Mouse (Mus musculus): ENCODE measurements at regions not wholly inside any gene's neighbourhood (a gene's known extent, or its start where the extent isn't known, plus 50 kb on each side); places are given as distances from the start of the nearest gene placed in this dataset.

DNA sequence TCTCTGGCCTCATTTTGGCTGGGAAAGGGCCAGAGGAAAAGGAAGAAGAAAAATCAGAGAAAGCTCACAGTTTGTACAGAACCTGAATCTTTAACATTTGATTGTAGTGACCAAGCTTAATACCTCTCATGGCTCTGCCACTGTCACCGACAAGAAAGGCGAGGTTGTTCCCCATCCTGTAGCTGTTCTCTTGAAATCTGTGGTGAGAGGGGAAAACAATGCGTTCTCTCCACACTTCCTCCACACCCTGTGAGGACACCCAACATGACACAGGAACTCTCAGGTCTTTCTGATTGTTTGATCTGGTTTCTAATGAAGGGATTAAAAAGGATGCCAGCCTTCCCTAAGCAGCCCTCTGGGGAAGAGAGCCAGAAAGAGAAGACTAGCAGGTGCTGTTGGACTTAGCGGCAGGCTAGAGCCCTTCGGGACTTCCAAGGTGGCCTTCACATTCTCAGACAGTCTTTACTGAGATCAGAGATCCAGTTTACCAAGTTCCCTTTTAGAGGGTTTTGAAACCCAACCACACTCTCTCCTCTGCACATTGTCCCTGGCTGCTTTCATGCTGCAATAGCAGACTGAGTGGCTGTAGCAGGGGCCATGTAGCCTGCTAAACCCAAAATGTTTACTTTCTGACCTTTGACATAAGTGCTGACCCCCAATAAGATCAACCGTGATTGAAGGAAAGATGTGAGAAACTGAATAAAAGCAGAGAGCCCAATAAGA is 98.5 kb upstream of the Pmfbp1 start:
- Histone ChIP-seq H3K27me3 (ENCODE audit: control insufficient read depth, insufficient read depth, low read depth, low read length) (no peaks in the 10 kb centered on the region), H3K4me1 (ENCODE audit: control insufficient read depth, insufficient read depth, low read length) (peaks cover 2% of the 10 kb centered on the region; the same call in 1 of the 2 replicates), H3K4me2 (ENCODE audit: low read length) (no peak overlapping the region), H3K36me3 (ENCODE audit: control insufficient read depth, insufficient read depth, low read length) (no peaks in the 10 kb centered on the region), H3K9ac (ENCODE audit: low read depth, low read length) (no peak overlapping the region), H3K4me3 (ENCODE audit: low read depth, low read length) (no peak overlapping the region), H3K9me3 (replicated peaks; ENCODE audit: control insufficient read depth, low read length, poor library complexity, severe bottlenecking) (no peaks in the 10 kb centered on the region), H3K27ac (ENCODE audit: low read length) (no peak overlapping the region)
- ATAC-seq, result no peak
- 73% methylated on average over 6 of the region's 6 CpGs for WGBS

- no peak for ATAC-seq
- no peak overlapping the region for H3K4me3 ChIP-seq (ENCODE audit: low read depth, low read length)
- 50% methylated on average over 11 of the region's 11 CpGs for WGBS
- no peak overlapping the region for H3K9ac ChIP-seq (ENCODE audit: low read depth, low read length)
- H3K27me3 ChIP-seq (ENCODE audit: control insufficient read depth, insufficient read depth, low read depth, low read length), result no peaks in the 10 kb centered on the region
- H3K27ac ChIP-seq (ENCODE audit: low read length), result peak overlapping the region; percentile 29
- H3K4me1 ChIP-seq (ENCODE audit: control insufficient read depth, insufficient read depth, low read length), result peaks cover 2% of the 10 kb centered on the region; the same call in 1 of the 2 replicates
- H3K36me3 ChIP-seq (ENCODE audit: control insufficient read depth, insufficient read depth, low read length), result no peaks in the 10 kb centered on the region
- H3K9me3 ChIP-seq (replicated peaks; ENCODE audit: control insufficient read depth, low read length, poor library complexity, severe bottlenecking), result 0 out of 2 replicates have a peak, but pooled peaks cover 3% of the 10 kb centered on the region
- peak overlapping the region; percentile 39 for H3K4me2 ChIP-seq (ENCODE audit: low read length)
Observed at GRCm38 (mm10) chr8:109399616-109400015, 94.2 kb upstream of the Pmfbp1 start.

GRCm38 (mm10) chr8:109400192-109400591 is 93.6 kb upstream of the Pmfbp1 start:
- H3K4me1 ChIP-seq (ENCODE audit: control insufficient read depth, insufficient read depth, low read length), result peaks cover 2% of the 10 kb centered on the region; the same call in 1 of the 2 replicates
- H3K4me2 ChIP-seq (ENCODE audit: low read length), result peak overlapping the region; percentile 39
- no peaks in the 10 kb centered on the region for H3K36me3 ChIP-seq (ENCODE audit: control insufficient read depth, insufficient read depth, low read length)
- 0 out of 2 replicates have a peak, but pooled peaks cover 3% of the 10 kb centered on the region for H3K9me3 ChIP-seq (replicated peaks; ENCODE audit: control insufficient read depth, low read length, poor library complexity, severe bottlenecking)
- no peak for ATAC-seq
- H3K27me3 ChIP-seq (ENCODE audit: control insufficient read depth, insufficient read depth, low read depth, low read length), result no peaks in the 10 kb centered on the region
- 92% methylated on average over 5 of the region's 5 CpGs for WGBS
- H3K4me3 ChIP-seq (ENCODE audit: low read depth, low read length), result no peak overlapping the region
- peak overlapping the region; percentile 29 for H3K27ac ChIP-seq (ENCODE audit: low read length)
- H3K9ac ChIP-seq (ENCODE audit: low read depth, low read length), result no peak overlapping the region

DNA sequence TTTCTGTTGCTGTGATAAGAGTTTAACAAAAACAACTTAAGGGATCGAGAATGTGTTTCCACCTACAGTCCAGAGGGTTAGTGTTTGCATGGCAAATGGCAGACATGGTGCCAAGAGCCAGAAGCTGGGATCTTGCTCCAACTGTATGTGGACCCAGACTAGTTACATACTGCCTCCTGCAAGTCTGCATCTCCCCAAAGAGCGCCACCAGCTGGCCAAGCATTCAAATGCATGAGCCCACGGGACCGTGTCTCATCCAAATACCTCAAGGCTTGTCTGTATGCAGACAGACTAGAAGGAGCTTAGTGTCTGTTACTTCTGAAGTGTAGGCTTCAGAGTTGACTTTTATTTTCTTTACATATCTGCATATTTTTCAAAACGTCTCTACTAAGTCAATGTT is 85.9 kb upstream of the Pmfbp1 start:
- Histone ChIP-seq H3K27ac (ENCODE audit: low read length) (no peak overlapping the region), H3K9me3 (replicated peaks; ENCODE audit: control insufficient read depth, low read length, poor library complexity, severe bottlenecking) (no peaks in the 10 kb centered on the region), H3K9ac (ENCODE audit: low read depth, low read length) (no peak overlapping the region), H3K4me1 (ENCODE audit: control insufficient read depth, insufficient read depth, low read length) (no peaks in the 10 kb centered on the region; the same call in 1 of the 2 replicates), H3K27me3 (ENCODE audit: control insufficient read depth, insufficient read depth, low read depth, low read length) (no peaks in the 10 kb centered on the region), H3K4me3 (ENCODE audit: low read depth, low read length) (no peak overlapping the region), H3K36me3 (ENCODE audit: control insufficient read depth, insufficient read depth, low read length) (no peaks in the 10 kb centered on the region), H3K4me2 (ENCODE audit: low read length) (no peak overlapping the region)
- ATAC-seq, result no peak
- WGBS, result 52% methylated on average over 5 of the region's 5 CpGs

DNA sequence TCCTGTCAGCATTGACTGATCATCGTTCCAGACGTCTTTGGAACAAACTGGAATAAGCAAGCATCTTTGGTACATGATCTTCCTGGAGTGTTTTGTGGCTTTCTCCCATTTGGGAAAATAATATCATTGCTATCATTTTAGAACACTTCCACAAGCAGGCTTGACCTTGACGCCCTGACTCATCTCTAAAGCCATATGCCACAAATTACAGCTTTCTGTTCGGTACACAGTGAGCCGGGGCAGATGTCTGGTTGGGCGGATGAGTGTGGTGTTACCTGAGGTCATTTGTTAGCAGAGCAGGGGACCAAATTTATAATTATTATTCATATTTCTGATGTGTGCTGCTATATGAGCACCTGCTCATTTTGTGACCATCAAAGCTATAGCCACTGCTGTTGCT is 83.3 kb upstream of the Pmfbp1 start:
- no peak overlapping the region for H3K4me3 ChIP-seq (ENCODE audit: low read depth, low read length)
- no peak overlapping the region for H3K4me2 ChIP-seq (ENCODE audit: low read length)
- no peak for ATAC-seq
- H3K27me3 ChIP-seq (ENCODE audit: control insufficient read depth, insufficient read depth, low read depth, low read length), result no peaks in the 10 kb centered on the region
- no peak overlapping the region for H3K9ac ChIP-seq (ENCODE audit: low read depth, low read length)
- H3K36me3 ChIP-seq (ENCODE audit: control insufficient read depth, insufficient read depth, low read length), result no peaks in the 10 kb centered on the region
- no peak overlapping the region for H3K27ac ChIP-seq (ENCODE audit: low read length)
- 77% methylated on average over 6 of the region's 6 CpGs for WGBS
- no peaks in the 10 kb centered on the region for H3K9me3 ChIP-seq (replicated peaks; ENCODE audit: control insufficient read depth, low read length, poor library complexity, severe bottlenecking)
- peaks cover 3% of the 10 kb centered on the region for H3K4me1 ChIP-seq (ENCODE audit: control insufficient read depth, insufficient read depth, low read length)

DNA sequence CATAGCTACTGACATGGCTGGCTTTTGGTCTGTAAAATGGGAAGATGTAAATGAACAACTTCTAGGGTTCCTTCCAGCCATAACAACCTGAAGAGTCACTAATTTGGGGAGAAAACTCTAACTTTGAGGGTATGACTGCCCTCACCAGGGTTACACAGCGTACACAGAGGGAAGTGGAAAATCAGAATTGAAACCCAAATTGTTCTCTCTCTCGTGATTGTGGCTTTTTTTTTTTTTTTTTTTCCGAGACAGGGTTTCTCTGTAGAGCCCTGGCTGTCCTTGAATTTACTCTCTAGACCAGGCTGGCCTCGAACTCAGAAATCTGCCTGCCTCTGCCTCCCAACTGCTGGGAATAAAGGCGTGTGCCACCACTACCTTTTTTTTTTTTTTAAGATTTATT is 80.4 kb upstream of the Pmfbp1 start:
- H3K36me3 ChIP-seq (ENCODE audit: control insufficient read depth, insufficient read depth, low read length), result no peaks in the 10 kb centered on the region
- no peak overlapping the region for H3K9ac ChIP-seq (ENCODE audit: low read depth, low read length)
- no peak overlapping the region for H3K4me2 ChIP-seq (ENCODE audit: low read length)
- 87% methylated on average over 5 of the region's 5 CpGs for WGBS
- H3K4me1 ChIP-seq (ENCODE audit: control insufficient read depth, insufficient read depth, low read length), result peaks cover 27% of the 10 kb centered on the region
- H3K9me3 ChIP-seq (replicated peaks; ENCODE audit: control insufficient read depth, low read length, poor library complexity, severe bottlenecking), result no peaks in the 10 kb centered on the region
- no peak overlapping the region for H3K27ac ChIP-seq (ENCODE audit: low read length)
- ATAC-seq, result no peak
- H3K4me3 ChIP-seq (ENCODE audit: low read depth, low read length), result no peak overlapping the region
- H3K27me3 ChIP-seq (ENCODE audit: control insufficient read depth, insufficient read depth, low read depth, low read length), result no peaks in the 10 kb centered on the region

- Histone ChIP-seq H3K9ac (ENCODE audit: low read depth, low read length) (no peak overlapping the region), H3K27me3 (ENCODE audit: control insufficient read depth, insufficient read depth, low read depth, low read length) (no peaks in the 10 kb centered on the region), H3K36me3 (ENCODE audit: control insufficient read depth, insufficient read depth, low read length) (no peaks in the 10 kb centered on the region), H3K9me3 (replicated peaks; ENCODE audit: control insufficient read depth, low read length, poor library complexity, severe bottlenecking) (peaks cover under 1% of the 10 kb centered on the region; the same call in 1 of the 2 replicates), H3K4me3 (ENCODE audit: low read depth, low read length) (no peak overlapping the region), H3K4me1 (ENCODE audit: control insufficient read depth, insufficient read depth, low read length) (peaks cover 38% of the 10 kb centered on the region), H3K4me2 (ENCODE audit: low read length) (no peak overlapping the region), H3K27ac (ENCODE audit: low read length) (peak overlapping the region; percentile 89)
- 48% methylated on average over 4 of the region's 4 CpGs for WGBS
- ATAC-seq, result no peak
Observed at GRCm38 (mm10) chr8:109415315-109415714, 78.5 kb upstream of the Pmfbp1 start.

DNA sequence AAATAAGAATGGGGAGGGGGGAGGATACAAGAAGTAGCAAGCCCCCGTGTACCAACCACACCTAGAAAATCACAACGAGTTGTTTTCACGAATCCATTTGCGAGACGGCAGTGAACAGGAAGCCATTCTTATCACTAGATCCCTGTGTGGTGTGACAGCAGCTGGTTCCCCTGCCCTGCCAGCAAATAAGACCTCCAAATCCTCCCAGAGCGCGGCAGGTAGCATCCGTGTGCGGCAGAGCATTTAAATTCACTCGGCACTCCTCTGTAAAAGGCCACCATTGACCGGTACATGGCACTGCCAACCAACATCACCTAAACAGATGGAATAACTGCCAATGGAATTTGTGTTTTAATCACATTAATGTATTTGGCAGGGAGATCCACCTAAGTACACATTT is 77.9 kb upstream of the Pmfbp1 start:
- peaks cover 38% of the 10 kb centered on the region for H3K4me1 ChIP-seq (ENCODE audit: control insufficient read depth, insufficient read depth, low read length)
- no peaks in the 10 kb centered on the region for H3K36me3 ChIP-seq (ENCODE audit: control insufficient read depth, insufficient read depth, low read length)
- ATAC-seq, result no peak
- H3K27me3 ChIP-seq (ENCODE audit: control insufficient read depth, insufficient read depth, low read depth, low read length), result no peaks in the 10 kb centered on the region
- H3K4me2 ChIP-seq (ENCODE audit: low read length), result no peak overlapping the region; the same call in 1 of the 2 replicates
- peaks cover 5% of the 10 kb centered on the region; the same call in 1 of the 2 replicates for H3K9me3 ChIP-seq (replicated peaks; ENCODE audit: control insufficient read depth, low read length, poor library complexity, severe bottlenecking)
- peak overlapping the region; percentile 89 for H3K27ac ChIP-seq (ENCODE audit: low read length)
- no peak overlapping the region for H3K9ac ChIP-seq (ENCODE audit: low read depth, low read length)
- H3K4me3 ChIP-seq (ENCODE audit: low read depth, low read length), result no peak overlapping the region
- WGBS, result 41% methylated on average over 11 of the region's 11 CpGs

DNA sequence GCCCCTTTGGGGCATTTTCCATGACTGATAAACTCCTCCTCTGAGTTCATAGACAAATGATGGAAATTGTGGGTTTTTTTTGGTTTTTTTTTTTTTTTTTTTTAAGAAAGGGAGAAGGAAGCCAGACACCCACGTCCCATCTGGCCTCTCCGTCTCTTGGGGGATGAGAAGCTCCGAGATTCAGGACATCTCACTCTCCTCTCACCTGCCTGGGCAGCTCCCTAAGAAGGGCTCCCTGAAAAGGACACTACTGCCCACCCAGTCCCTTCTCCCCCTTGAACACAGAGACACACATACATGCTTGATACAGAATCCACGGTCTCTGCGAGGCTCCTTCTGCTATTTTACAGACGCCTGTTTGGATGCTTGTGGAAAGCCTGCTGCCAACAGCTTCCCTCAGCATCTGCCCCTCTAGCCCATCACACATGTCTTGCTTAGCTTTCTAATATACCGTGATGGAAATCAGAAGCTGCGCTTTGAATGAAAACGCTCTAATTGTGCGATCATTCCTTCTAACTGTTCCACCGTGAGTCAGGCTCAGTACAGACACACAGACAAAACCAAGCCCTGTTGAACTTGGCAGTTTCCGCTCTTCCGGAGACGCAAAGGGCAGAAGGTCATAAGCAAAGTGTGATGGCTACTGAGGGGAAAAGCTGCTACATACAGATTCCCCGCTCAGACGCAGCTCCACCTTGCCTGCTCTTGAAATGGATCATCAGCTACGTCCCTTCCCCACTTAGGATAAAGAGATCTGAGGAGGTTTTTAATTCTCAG is 77.3 kb upstream of the Pmfbp1 start:
- Histone ChIP-seq H3K9ac (ENCODE audit: low read depth, low read length) (peak overlapping the region; percentile 57), H3K9me3 (replicated peaks; ENCODE audit: control insufficient read depth, low read length, poor library complexity, severe bottlenecking) (peaks cover 5% of the 10 kb centered on the region; the same call in 1 of the 2 replicates), H3K27ac (ENCODE audit: low read length) (peak overlapping the region; percentile 89), H3K4me2 (ENCODE audit: low read length) (peak overlapping the region; percentile 39), H3K4me3 (ENCODE audit: low read depth, low read length) (no peak overlapping the region), H3K27me3 (ENCODE audit: control insufficient read depth, insufficient read depth, low read depth, low read length) (no peaks in the 10 kb centered on the region), H3K4me1 (ENCODE audit: control insufficient read depth, insufficient read depth, low read length) (peaks cover 38% of the 10 kb centered on the region), H3K36me3 (ENCODE audit: control insufficient read depth, insufficient read depth, low read length) (no peaks in the 10 kb centered on the region)
- 36% methylated on average over 17 of the region's 17 CpGs for WGBS
- ATAC-seq, result peak; percentile 31
